Mouse (Mus musculus) left cerebral cortex, adult 2 months (tissue): Measurements from ENCODE around the gene Gimap4. TPM values are rescaled to one million over a fixed set of nuclear protein-coding genes. Genes with fewer than 3 reads are reported as not detected.

ENCODE experiments used
- DNase-seq, 2 experiments: peaks; one replicate each; pipeline ENCODE4 v3.0.0; 2021 to 2022; ENCODE audit warnings: low spot score in 2 of 2, mixed read lengths in 1 of 2; ENCODE audit errors: extremely low spot score in 1 of 2
- H3K27ac ChIP-seq: fragments of 200-600 bp; 2 replicates; pipeline ENCODE4 v1.8.1; 2022
- H3K4me3 ChIP-seq: fragments of 200-600 bp; 2 replicates; pipeline ENCODE4 v1.8.1; 2022
- CTCF ChIP-seq: fragments of 200-600 bp; IDR thresholded peaks from 2 replicates; pipeline ENCODE4 v1.8.1; 2022; ENCODE audit warnings: antibody characterized with exemption, mild to moderate bottlenecking, moderate library complexity
- intact Hi-C: fragments of 180-260 bp; cut with DNase I; formaldehyde crosslinking; loops from one replicate; pipeline ENCODE4 v1.15.1; 2025
- total RNA-seq, 2 experiments: library from RNA; stranded (reverse); gene quantifications; 2 replicates each; pipeline ENCODE4 v1.2.3; 2021

Gene Gimap4
- total RNA-seq, 2 experiments from 2014 or later = 0.33 TPM; not detected in 1

DNA sequence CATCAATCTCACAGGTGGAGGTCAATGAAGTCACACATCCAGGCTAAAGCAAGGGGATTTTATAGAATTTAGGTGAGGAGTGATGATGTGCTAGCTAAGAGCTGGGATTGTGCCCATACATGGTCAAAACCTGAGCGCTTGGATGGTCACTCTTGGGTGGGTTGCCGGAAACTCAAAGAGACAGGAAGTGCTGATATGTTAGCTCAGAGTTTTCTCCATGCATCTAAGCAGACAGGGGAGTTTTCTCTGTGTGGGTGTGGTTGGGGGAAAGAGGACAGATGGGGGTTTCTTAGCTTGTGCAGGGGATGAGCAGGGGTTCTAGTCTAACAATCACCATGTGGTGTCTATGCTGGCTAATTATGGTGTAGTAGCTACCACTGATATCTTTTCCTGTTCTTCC is 5.0 kb downstream of the Gimap4 start:
- TF ChIP-seq CTCF = no peak
- DNase-seq = no peak
- Histone ChIP-seq H3K4me3 (no peak overlapping the region), H3K27ac (no peak overlapping the region)
- intact Hi-C loops = no loop called here

- no peak overlapping the region for H3K27ac ChIP-seq
- no peak overlapping the region for H3K4me3 ChIP-seq
- DNase-seq = no peak
- no peak for TF ChIP-seq CTCF
- intact Hi-C loops = no loop called here
Observed at GRCm38 (mm10) chr6:48692962-48693361, 8.6 kb downstream of the Gimap4 start.

DNA sequence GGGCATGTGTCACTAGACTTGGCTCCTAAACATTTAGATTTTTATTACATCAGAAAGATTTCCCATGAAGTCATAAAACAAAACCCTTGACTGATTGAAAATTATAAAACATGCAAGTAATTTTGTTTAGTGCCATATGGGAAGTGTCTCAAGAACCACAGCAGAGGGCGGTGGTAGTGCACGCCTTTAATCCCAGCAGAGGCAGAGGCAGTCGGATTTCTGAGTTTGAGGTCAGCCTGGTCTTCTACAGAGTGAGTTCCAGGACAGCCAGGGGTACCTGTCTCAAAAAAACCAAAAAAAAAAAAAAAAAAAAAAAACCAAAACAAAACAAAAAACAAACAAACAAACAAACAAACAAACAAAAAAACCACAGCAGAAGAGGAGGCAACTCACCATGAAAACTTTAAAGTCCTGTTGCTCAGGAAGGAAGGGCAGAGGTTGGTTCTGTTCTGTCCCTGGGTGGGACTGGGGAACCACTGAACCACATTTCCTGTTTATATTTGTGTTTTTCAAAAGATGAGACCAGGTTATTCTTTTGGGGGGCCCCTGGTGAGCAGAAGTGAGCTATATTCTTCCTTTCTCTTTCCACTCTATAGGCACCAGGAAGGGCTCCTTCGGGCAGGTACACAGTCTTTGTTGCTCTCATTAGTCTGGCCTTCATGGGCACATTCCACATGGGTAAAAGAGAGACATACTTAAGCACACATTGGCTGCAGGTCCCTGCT is 12.6 kb downstream of the Gimap4 start:
- no peak overlapping the region for H3K4me3 ChIP-seq
- DNase-seq = no peak
- intact Hi-C loops = no loop called here
- no peak for TF ChIP-seq CTCF
- H3K27ac ChIP-seq = no peak overlapping the region

- no peak for TF ChIP-seq CTCF
- no peak for DNase-seq
- H3K27ac ChIP-seq = no peak overlapping the region
- intact Hi-C loops = no loop called here
- H3K4me3 ChIP-seq = no peak overlapping the region
Observed at GRCm38 (mm10) chr6:48697555-48697930, 13.2 kb downstream of the Gimap4 start.

DNA sequence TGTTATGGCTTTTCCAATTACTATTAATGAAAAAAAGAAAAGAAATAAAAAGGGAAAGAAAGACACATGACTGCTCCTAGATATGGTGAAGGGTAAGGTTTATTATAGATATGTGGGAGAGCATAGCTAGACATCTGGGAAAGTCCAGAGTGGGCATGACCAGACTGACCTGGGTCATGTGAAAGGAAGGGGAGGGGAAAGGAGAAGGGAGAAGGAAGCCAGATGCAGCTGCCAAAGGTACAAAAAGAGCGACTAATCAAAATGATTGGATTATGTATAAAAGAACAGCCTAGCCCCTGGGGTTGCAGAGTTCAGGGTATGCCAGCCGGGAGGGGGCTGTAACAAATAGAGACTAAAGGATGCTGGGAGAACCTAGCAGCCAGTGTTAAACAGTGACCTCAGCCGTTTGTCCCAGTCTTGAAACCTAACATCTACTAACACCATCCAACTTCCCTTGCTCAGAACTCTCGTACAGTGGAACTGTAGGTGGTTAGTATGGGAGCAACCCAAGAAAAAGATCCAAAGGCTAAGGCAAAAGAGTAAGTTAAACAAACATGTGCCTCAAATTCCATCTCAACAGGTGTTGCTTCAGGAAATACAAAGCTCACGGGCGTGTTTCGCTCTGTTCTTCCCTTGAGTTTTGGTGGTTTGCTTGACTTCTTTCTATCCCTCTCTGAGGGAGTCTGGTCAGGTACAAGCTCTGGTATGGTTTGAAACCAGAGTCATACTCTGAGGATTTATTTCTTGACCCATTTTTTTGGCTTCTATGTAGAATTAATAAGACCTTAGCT is 13.9 kb downstream of the Gimap4 start:
- no peak overlapping the region for H3K27ac ChIP-seq
- intact Hi-C loops = no loop called here
- H3K4me3 ChIP-seq = no peak overlapping the region
- DNase-seq = no peak
- TF ChIP-seq CTCF = no peak

DNA sequence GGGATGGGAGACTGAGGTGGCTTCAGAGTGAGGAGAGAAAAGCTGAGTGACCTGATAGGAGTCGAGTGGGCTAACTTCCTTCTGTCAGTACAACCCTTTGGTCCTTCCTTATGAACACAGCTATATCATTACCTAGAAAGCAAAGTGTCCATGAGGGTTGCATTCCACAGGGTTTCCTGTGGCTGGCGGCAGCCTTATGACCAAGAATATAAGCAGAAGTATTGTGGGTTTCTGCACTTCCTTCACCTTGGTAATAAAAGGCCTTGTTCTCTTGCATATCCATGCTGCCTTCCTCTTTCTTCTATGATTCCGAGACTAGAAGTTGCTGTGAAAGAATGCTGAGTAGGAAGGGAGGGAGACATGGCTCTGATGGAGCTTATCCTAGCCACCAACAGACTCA is 14.5 kb downstream of the Gimap4 start:
- Histone ChIP-seq H3K4me3 (no peak overlapping the region), H3K27ac (no peak overlapping the region)
- no peak for DNase-seq
- no peak for TF ChIP-seq CTCF
- intact Hi-C loops = no loop called here

DNA sequence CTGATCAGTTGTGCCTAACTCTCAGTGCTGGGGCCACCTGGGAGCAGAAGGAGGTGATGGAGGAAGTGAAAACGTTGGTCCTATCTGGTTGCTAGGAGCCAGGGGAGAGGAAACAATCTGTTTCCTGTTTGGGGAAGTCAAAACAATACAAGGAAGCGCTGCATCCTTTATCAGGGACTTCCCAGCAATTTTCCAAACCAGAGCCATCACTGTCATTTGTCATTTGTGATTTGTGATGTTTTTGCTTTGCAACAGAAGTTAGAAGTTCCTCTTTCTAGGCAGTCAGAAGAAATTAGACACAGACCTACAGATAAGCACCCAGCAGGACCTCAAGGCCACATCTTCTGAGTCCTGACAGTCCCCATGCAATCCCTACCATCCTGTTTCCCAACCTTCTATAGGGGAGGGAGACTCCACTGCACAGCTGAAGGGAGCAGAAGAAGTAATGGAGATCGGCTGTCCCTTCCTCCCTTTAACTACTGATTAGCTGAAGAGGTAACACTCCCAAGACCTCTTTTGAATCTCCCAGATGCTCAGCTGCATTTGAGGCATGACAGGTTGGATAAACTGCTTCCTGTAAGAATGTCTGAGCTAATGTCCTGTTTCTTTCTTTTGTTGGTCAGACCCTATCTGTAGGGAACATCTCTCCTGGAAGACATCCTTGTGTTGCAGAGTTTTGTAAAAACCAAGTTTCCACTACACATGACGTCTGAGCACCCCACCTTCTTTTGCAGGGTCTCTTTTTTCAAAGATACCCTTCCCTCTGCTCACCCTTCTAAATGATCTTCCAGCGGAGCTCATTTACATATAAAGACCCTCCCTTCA is 16.1 kb downstream of the Gimap4 start:
- TF ChIP-seq CTCF = no peak
- Histone ChIP-seq H3K27ac (no peak overlapping the region), H3K4me3 (no peak overlapping the region)
- no peak for DNase-seq
- intact Hi-C loops = no loop called here

DNA sequence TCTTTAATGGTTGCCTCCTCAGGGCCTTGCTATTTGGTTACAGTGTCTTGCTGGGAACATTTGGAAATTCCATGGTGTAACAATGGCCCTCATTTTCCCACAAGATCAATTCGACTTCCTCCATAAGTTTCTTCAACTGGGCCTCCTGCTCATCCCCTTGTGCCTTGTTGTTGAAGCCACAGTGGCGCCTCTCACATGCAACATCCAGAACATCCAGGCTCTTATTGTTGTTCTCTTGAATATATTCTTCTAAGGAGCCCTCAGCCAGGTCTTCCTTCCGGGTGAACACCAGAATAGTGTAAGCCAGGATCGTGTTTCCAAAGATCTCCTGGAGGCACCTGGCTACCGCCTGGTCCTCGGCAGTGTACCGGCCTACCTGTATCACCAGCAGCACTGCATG is 17.8 kb downstream of the Gimap4 start:
- intact Hi-C loops = no loop called here
- no peak for DNase-seq

GRCm38 (mm10) chr6:48702601-48703000 is 18.3 kb downstream of the Gimap4 start:
- intact Hi-C loops = no loop called here
- H3K4me3 ChIP-seq = no peak overlapping the region
- no peak overlapping the region for H3K27ac ChIP-seq
- no peak for DNase-seq
- TF ChIP-seq CTCF = no peak

More for the DNA sequence above, 17.8 kb downstream of the Gimap4 start:
- TF ChIP-seq CTCF = no peak
- no peak overlapping the region for H3K4me3 ChIP-seq
- no peak overlapping the region for H3K27ac ChIP-seq

DNA sequence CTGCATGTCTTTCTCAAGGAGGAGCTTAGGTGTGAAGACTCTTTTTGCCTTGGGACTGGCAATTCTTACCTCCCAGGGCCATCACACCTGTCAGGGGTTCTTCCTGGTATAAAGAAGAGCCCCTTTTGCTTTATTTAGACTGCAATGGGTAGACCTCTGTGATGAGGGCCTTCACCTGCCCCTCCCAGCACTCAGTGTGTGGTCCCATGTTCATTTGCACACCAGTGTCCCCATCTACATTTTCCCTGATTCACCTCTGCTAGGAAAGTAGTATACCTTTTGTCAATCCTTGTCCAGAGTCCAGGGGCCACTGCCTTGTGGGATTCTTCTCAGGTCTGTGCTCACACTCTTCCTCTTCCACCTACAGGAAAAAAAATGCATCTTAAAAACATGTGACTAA is 19.8 kb downstream of the Gimap4 start:
- H3K4me3 ChIP-seq = no peak overlapping the region
- no peak for DNase-seq
- no peak overlapping the region for H3K27ac ChIP-seq
- intact Hi-C loops = no loop called here
- TF ChIP-seq CTCF = no peak

- Histone ChIP-seq H3K27ac (no peak overlapping the region), H3K4me3 (no peak overlapping the region)
- intact Hi-C loops = no loop called here
- no peak for TF ChIP-seq CTCF
- DNase-seq = no peak
Observed at GRCm38 (mm10) chr6:48706130-48706529, 21.8 kb downstream of the Gimap4 start.

GRCm38 (mm10) chr6:48718455-48718854 is 34.1 kb downstream of the Gimap4 start, which contains the start of the genes Gm28053 and Gimap7:
Gene Gm28053 (plus strand): TSS chr6:48718607.
Gene Gimap7 (plus strand): TSS chr6:48718621.
- intact Hi-C loops = no loop called here
- no peak for TF ChIP-seq CTCF
- Histone ChIP-seq H3K27ac (no peak within 1 kb of the TSS), H3K4me3 (no peak within 1 kb of the TSS)
- no peak for DNase-seq
